Mouse (Mus musculus) CH12.LX (cell line): Measurements from ENCODE around the gene Phf23. TPM values are rescaled to one million over a fixed set of nuclear protein-coding genes. Genes with fewer than 3 reads are reported as not detected.

Source experiments
- DNase-seq: peaks from one replicate; pipeline ENCODE4 v3.0.0-alpha.2; 2013; ENCODE audit errors: extremely low read depth
- H3K27ac ChIP-seq: 2 replicates; pipeline ENCODE4 v1.5.1; 2012; ENCODE audit warnings: low read depth, mild to moderate bottlenecking, control low read depth, moderate library complexity; ENCODE audit not compliant: insufficient read depth
- H3K27me3 ChIP-seq: replicated peaks from 2 replicates; pipeline ENCODE3; 2012; ENCODE audit warnings: inconsistent platforms
- H3K36me3 ChIP-seq, 2 experiments: replicated peaks in 1 of 2; 2 replicates each; pipeline versions ENCODE3 to v1.6.1; 2012; ENCODE audit warnings: inconsistent platforms in 1 of 2, low read length in 1 of 2, mild to moderate bottlenecking in 1 of 2, mixed read lengths in 1 of 2, moderate library complexity in 1 of 2; ENCODE audit not compliant: control insufficient read depth in 1 of 2, insufficient read depth in 1 of 2
- H3K4me1 ChIP-seq, 2 experiments: 2 replicates each; pipeline ENCODE4 v1.6.1; 2012; ENCODE audit warnings: inconsistent platforms in 1 of 2, moderate library complexity in 1 of 2; ENCODE audit not compliant: insufficient read depth in 2 of 2, control insufficient read depth in 1 of 2
- H3K4me2 ChIP-seq: 2 replicates; pipeline ENCODE4 v1.6.1; 2012; ENCODE audit warnings: low read depth, mild to moderate bottlenecking, control low read depth; ENCODE audit not compliant: poor library complexity, insufficient read depth, severe bottlenecking
- H3K4me3 ChIP-seq, 3 experiments: fragments of 150-350 bp in 1 of 3; sonication (generic) in 1 of 3; replicated peaks in 1 of 3; 2 replicates each; pipeline versions ENCODE3 to v1.5.1; 2011 to 2012; ENCODE audit warnings: low read depth in 2 of 3, low read length in 2 of 3, mild to moderate bottlenecking in 2 of 3, moderate library complexity in 2 of 3, control low read depth in 1 of 3, improper control_type of control experiment in 1 of 3, inconsistent platforms in 1 of 3, mixed read lengths in 1 of 3; ENCODE audit not compliant: poor library complexity in 1 of 3
- H3K79me2 ChIP-seq: replicated peaks from 2 replicates; pipeline ENCODE4 v1.6.1; 2012; ENCODE audit warnings: mild to moderate bottlenecking, moderate library complexity; ENCODE audit not compliant: control insufficient read depth, poor library complexity, insufficient read depth, severe bottlenecking; ENCODE audit errors: extremely low read depth
- H3K9ac ChIP-seq: 2 replicates; pipeline ENCODE4 v1.6.1; 2012; ENCODE audit warnings: low read depth, mild to moderate bottlenecking, control low read depth, moderate library complexity; ENCODE audit not compliant: insufficient read depth
- H3K9me3 ChIP-seq: replicated peaks from 2 replicates; pipeline ENCODE3; 2012; ENCODE audit warnings: low read length, inconsistent platforms, mixed read lengths
- BHLHE40 ChIP-seq: IDR thresholded peaks from 2 replicates; pipeline ENCODE4 v1.6.1; 2011; ENCODE audit warnings: mild to moderate bottlenecking, low read depth, low read length, improper control_type of control experiment
- CHD1 ChIP-seq: IDR thresholded peaks from 2 replicates; pipeline ENCODE4 v1.6.1; 2012; ENCODE audit warnings: low read depth, low read length, improper control_type of control experiment, inconsistent platforms
- CHD2 ChIP-seq: IDR thresholded peaks from 2 replicates; pipeline ENCODE4 v1.6.1; 2011; ENCODE audit warnings: low read length, improper control_type of control experiment
- CTCF ChIP-seq, 2 experiments: IDR thresholded peaks in 1 of 2; conservative IDR thresholded peaks in 1 of 2; 2 replicates each; pipeline ENCODE4 v1.5.1; 2011 to 2012; ENCODE audit warnings: low read depth in 2 of 2, low read length in 2 of 2, improper control_type of control experiment in 1 of 2, inconsistent platforms in 1 of 2, mild to moderate bottlenecking in 1 of 2, moderate library complexity in 1 of 2
- E2F4 ChIP-seq: IDR thresholded peaks from 2 replicates; pipeline ENCODE4 v1.6.1; 2011; ENCODE audit warnings: low read depth, low read length, improper control_type of control experiment; ENCODE audit not compliant: insufficient replicate concordance
- ELF1 ChIP-seq: IDR thresholded peaks from 2 replicates; pipeline ENCODE4 v1.6.1; 2014; ENCODE audit warnings: low read depth, mild to moderate bottlenecking, inconsistent platforms, low read length, improper control_type of control experiment
- EP300 ChIP-seq: IDR thresholded peaks from 2 replicates; pipeline ENCODE4 v1.6.1; 2011; ENCODE audit warnings: low read length, improper control_type of control experiment
- ETS1 ChIP-seq: conservative IDR thresholded peaks from 2 replicates; pipeline ENCODE4 v1.6.1; 2012; ENCODE audit warnings: low read depth, mild to moderate bottlenecking, inconsistent platforms, low read length, improper control_type of control experiment, moderate library complexity
- GABPA ChIP-seq: IDR thresholded peaks from 2 replicates; pipeline ENCODE4 v1.6.1; 2012; ENCODE audit warnings: low read depth, low read length, improper control_type of control experiment, inconsistent platforms; ENCODE audit not compliant: insufficient replicate concordance
- HCFC1 ChIP-seq: IDR thresholded peaks from 2 replicates; pipeline ENCODE4 v1.6.1; 2012; ENCODE audit warnings: low read depth, mild to moderate bottlenecking, inconsistent platforms, low read length, improper control_type of control experiment
- IRF4 ChIP-seq: IDR thresholded peaks from 2 replicates; pipeline ENCODE4 v1.6.1; 2014; ENCODE audit warnings: low read depth, mild to moderate bottlenecking, inconsistent platforms, low read length, improper control_type of control experiment
- JUN ChIP-seq: IDR thresholded peaks from 2 replicates; pipeline ENCODE4 v1.6.1; 2011; ENCODE audit warnings: low read depth, mild to moderate bottlenecking, low read length, improper control_type of control experiment, moderate library complexity; ENCODE audit not compliant: insufficient read depth
- JUND ChIP-seq: conservative IDR thresholded peaks from 2 replicates; pipeline ENCODE4 v1.6.1; 2011; ENCODE audit warnings: low read depth, low read length, improper control_type of control experiment
- KAT2A ChIP-seq: IDR thresholded peaks from 2 replicates; pipeline ENCODE4 v1.6.1; 2012; ENCODE audit warnings: low read length, improper control_type of control experiment, inconsistent platforms; ENCODE audit not compliant: insufficient replicate concordance
- MAFK ChIP-seq: IDR thresholded peaks from 2 replicates; pipeline ENCODE4 v1.6.1; 2011; ENCODE audit warnings: low read length, improper control_type of control experiment; ENCODE audit not compliant: insufficient replicate concordance
- MAX ChIP-seq: IDR thresholded peaks from 2 replicates; pipeline ENCODE4 v1.6.1; 2011; ENCODE audit warnings: low read length, improper control_type of control experiment
- MAZ ChIP-seq: IDR thresholded peaks from 2 replicates; pipeline ENCODE4 v1.6.1; 2012; ENCODE audit warnings: low read depth, mild to moderate bottlenecking, inconsistent platforms, low read length, improper control_type of control experiment, moderate library complexity
- MEF2A ChIP-seq: IDR thresholded peaks from 2 replicates; pipeline ENCODE4 v1.6.1; 2014; ENCODE audit warnings: low read depth, mild to moderate bottlenecking, inconsistent platforms, low read length, improper control_type of control experiment, borderline replicate concordance
- MXI1 ChIP-seq: IDR thresholded peaks from 2 replicates; pipeline ENCODE4 v1.6.1; 2011; ENCODE audit warnings: mild to moderate bottlenecking, low read depth, low read length, improper control_type of control experiment
- MYC ChIP-seq: IDR thresholded peaks from 2 replicates; pipeline ENCODE4 v1.6.1; 2011; ENCODE audit warnings: low read depth, mild to moderate bottlenecking, improper control_type of control experiment, low read length
- NELFE ChIP-seq: IDR thresholded peaks from 2 replicates; pipeline ENCODE4 v1.6.1; 2011; ENCODE audit warnings: low read depth, low read length, improper control_type of control experiment
- NRF1 ChIP-seq: IDR thresholded peaks from 2 replicates; pipeline ENCODE4 v1.6.1; 2014; ENCODE audit warnings: low read depth, mild to moderate bottlenecking, inconsistent platforms, low read length, improper control_type of control experiment, moderate library complexity
- PAX5 ChIP-seq: IDR thresholded peaks from 2 replicates; pipeline ENCODE4 v1.6.1; 2012; ENCODE audit warnings: low read length, inconsistent platforms, mixed read lengths
- POLR2A ChIP-seq: IDR thresholded peaks from 2 replicates; pipeline ENCODE4 v1.6.1; 2011; ENCODE audit warnings: low read depth, mild to moderate bottlenecking, improper control_type of control experiment, low read length
- POLR2AphosphoS2 ChIP-seq: IDR thresholded peaks from 2 replicates; pipeline ENCODE4 v1.6.1; 2011; ENCODE audit warnings: low read depth, low read length, improper control_type of control experiment
- RAD21 ChIP-seq: IDR thresholded peaks from 2 replicates; pipeline ENCODE4 v1.6.1; 2011; ENCODE audit warnings: low read depth, mild to moderate bottlenecking, low read length, improper control_type of control experiment, moderate library complexity
- RCOR1 ChIP-seq: conservative IDR thresholded peaks from 2 replicates; pipeline ENCODE4 v1.6.1; 2012; ENCODE audit warnings: low read depth, mild to moderate bottlenecking, inconsistent platforms, low read length, improper control_type of control experiment
- SIN3A ChIP-seq: IDR thresholded peaks from 2 replicates; pipeline ENCODE4 v1.6.1; 2012; ENCODE audit warnings: low read length, improper control_type of control experiment, inconsistent platforms
- SMC3 ChIP-seq: IDR thresholded peaks from 2 replicates; pipeline ENCODE4 v1.6.1; 2011; ENCODE audit warnings: low read depth, low read length, improper control_type of control experiment
- TBP ChIP-seq: conservative IDR thresholded peaks from 2 replicates; pipeline ENCODE4 v1.6.1; 2011; ENCODE audit warnings: low read depth, low read length, improper control_type of control experiment
- TCF12 ChIP-seq: IDR thresholded peaks from 2 replicates; pipeline ENCODE4 v1.6.1; 2014; ENCODE audit warnings: low read depth, mild to moderate bottlenecking, inconsistent platforms, low read length, improper control_type of control experiment
- UBTF ChIP-seq: IDR thresholded peaks from 2 replicates; pipeline ENCODE4 v1.6.1; 2012; ENCODE audit warnings: low read depth, mild to moderate bottlenecking, inconsistent platforms, low read length, improper control_type of control experiment, moderate library complexity
- USF1 ChIP-seq: IDR thresholded peaks from 2 replicates; pipeline ENCODE4 v1.6.1; 2014; ENCODE audit warnings: low read depth, mild to moderate bottlenecking, inconsistent platforms, low read length, improper control_type of control experiment
- USF2 ChIP-seq: conservative IDR thresholded peaks from 2 replicates; pipeline ENCODE4 v1.6.1; 2011; ENCODE audit warnings: low read depth, low read length, improper control_type of control experiment
- ZC3H11A ChIP-seq: IDR thresholded peaks from 2 replicates; pipeline ENCODE4 v1.6.1; 2012; ENCODE audit warnings: low read depth, mild to moderate bottlenecking, inconsistent platforms, low read length, improper control_type of control experiment
- ZKSCAN1 ChIP-seq: IDR thresholded peaks from 2 replicates; pipeline ENCODE4 v1.6.1; 2012; ENCODE audit warnings: low read depth, inconsistent platforms, low read length, improper control_type of control experiment, borderline replicate concordance
- ZMIZ1 ChIP-seq: IDR thresholded peaks from 2 replicates; pipeline ENCODE4 v1.6.1; 2012; ENCODE audit warnings: low read depth, mild to moderate bottlenecking, inconsistent platforms, low read length, improper control_type of control experiment
- ZNF384 ChIP-seq: IDR thresholded peaks from 2 replicates; pipeline ENCODE4 v1.6.1; 2012; ENCODE audit warnings: low read depth, low read length, improper control_type of control experiment, inconsistent platforms
- dilution Hi-C: fragments of 300-500 bp; cut with MboI; formaldehyde crosslinking; loops from 2 replicates; pipeline ENCODE4 v1.14.3; 2020; ENCODE audit warnings: low sequenced_read_pairs; ENCODE audit not compliant: extremely low pct_unique_long_range_greater_than_20kb, extremely low pct_ligation_motif_present
- in situ Hi-C: fragments of 300-500 bp; cut with MboI; formaldehyde crosslinking; loops from 3 replicates; pipeline ENCODE4 v1.14.3; 2019; ENCODE audit warnings: low sequenced_read_pairs, low pct_ligation_motif_present, low pct_unique_long_range_greater_than_20kb, mixed read lengths
- polyA plus RNA-seq: library from polyadenylated mRNA; unstranded; fragments of >175 nt; gene quantifications from 2 replicates; pipeline ENCODE4 v1.2.1, GENCODE M21; 2012; ENCODE audit warnings: low read depth; ENCODE audit not compliant: insufficient read length
- total RNA-seq, 2 experiments: library from RNA; depleted of rRNA; stranded (reverse); fragments of 300-350 nt in 1 of 2; fragments of >200 nt in 1 of 2; gene quantifications; 2 replicates each; pipeline ENCODE4 v1.2.3; 2012 to 2014

Gene Phf23
- total and polyA plus RNA-seq, 3 experiments, result 67.2 to 93.2 (median 69.0) TPM

GRCm38 (mm10) chr11:69945997-69946891 is 49.3 kb upstream of the Phf23 start:
- Histone ChIP-seq H3K4me1 (peaks cover 21 to 36% of the 10 kb centered on the region in 2 experiments), H3K79me2 (no peaks in the 10 kb centered on the region), H3K4me3 (no peak overlapping the region), H3K9me3 (no peaks in the 10 kb centered on the region), H3K4me2 (peak overlapping the region; percentile 17), H3K9ac (no peak overlapping the region), H3K27me3 (peaks cover 11% of the 10 kb centered on the region), H3K36me3 (peaks cover 0 to 15% of the 10 kb centered on the region in 2 experiments), H3K27ac (no peak overlapping the region)
- in situ Hi-C loops, result no loop called here
- dilution Hi-C loops, result no loop called here
- peak; percentile 61 for DNase-seq
- TF ChIP-seq ZMIZ1 (no peak), POLR2A (0 out of 2 replicates have a peak, but pooled peaks have one; percentile 33), JUND (no peak), UBTF (no peak), CTCF (conservative IDR thresholded peaks at IDR 0.05 in 1 of 2, IDR thresholded peaks at IDR 0.05 in 1 of 2; ENCODE audit: low read depth in 2 of 2, low read length in 2 of 2) (no peak), ZKSCAN1 (no peak), TCF12 (peak; percentile 24; the same call in 1 of the 2 replicates), RAD21 (no peak), IRF4 (peak; percentile 54), MAX (no peak), NRF1 (0 out of 2 replicates have a peak, but pooled peaks have one; percentile 15), RCOR1 (no peak), EP300 (peak; percentile 49; the same call in 1 of the 2 replicates), PAX5 (no peak), HCFC1 (peak; percentile 21; the same call in 1 of the 2 replicates), SMC3 (no peak), ELF1 (no peak), TBP (no peak), USF1 (no peak), CHD1 (no peak), POLR2AphosphoS2 (no peak), JUN (no peak), BHLHE40 (peak; percentile 13; the same call in 1 of the 2 replicates), SIN3A (peak; percentile 11; the same call in 1 of the 2 replicates), GABPA (no peak), USF2 (no peak), MXI1 (no peak), ETS1 (0 out of 2 replicates have a peak, but pooled peaks have one; percentile 25), MAFK (no peak), E2F4 (no peak), ZC3H11A (no peak), MEF2A (peak; percentile 25; the same call in 1 of the 2 replicates), MYC (no peak), KAT2A (no peak), NELFE (no peak), ZNF384 (no peak), CHD2 (no peak), MAZ (no peak)
